Mouse (Mus musculus) lung, adult 2 months (tissue): ENCODE data around the gene Hrc.

Experiments
- CTCF ChIP-seq: fragments of 200-500 bp; IDR thresholded peaks from 2 replicates; pipeline ENCODE4 v1.5.1; 2011; ENCODE audit warnings: mild to moderate bottlenecking, low read length, control low read depth; ENCODE audit not compliant: insufficient read depth
- POLR2A ChIP-seq: fragments of 200-500 bp; IDR thresholded peaks from 2 replicates; pipeline ENCODE4 v1.6.1; 2011; ENCODE audit warnings: low read depth, mild to moderate bottlenecking, control low read depth, low read length, borderline replicate concordance; ENCODE audit errors: extremely low read depth

- TF ChIP-seq CTCF (no peak), POLR2A (no peak)
Observed at GRCm38 (mm10) chr7:45372371-45372770, 37.3 kb downstream of the Hrc start.
